Mouse (Mus musculus) liver, postnatal 0 days (tissue): ENCODE results near the gene Lamc2.

Source experiments
- CTCF ChIP-seq: sonication (generic); IDR thresholded peaks from 2 replicates; pipeline ENCODE4 v1.5.1; 2016; ENCODE audit warnings: antibody characterized with exemption, low read depth
- EP300 ChIP-seq: IDR thresholded peaks from 2 replicates; pipeline ENCODE4 v1.6.1; 2016; ENCODE audit warnings: antibody characterized with exemption, low read depth, mild to moderate bottlenecking

- no peak for TF ChIP-seq CTCF
- TF ChIP-seq EP300, result no peak
Observed at GRCm38 (mm10) chr1:153121320-153121719, 64.9 kb downstream of the Lamc2 start.
